Mouse (Mus musculus) left cerebral cortex, postnatal 36 days (tissue): ENCODE results near the gene Pilra. TPM values are rescaled to one million over a fixed set of nuclear protein-coding genes. Genes with fewer than 3 reads are reported as not detected.

Experiments
- DNase-seq, 2 experiments: peaks; one replicate each; pipeline ENCODE4 v3.0.0; 2021 to 2022; ENCODE audit warnings: low spot score in 2 of 2, mixed read lengths in 1 of 2
- intact Hi-C: fragments of 180-260 bp; cut with DNase I; formaldehyde crosslinking; loops from one replicate; pipeline ENCODE4 v1.15.1; 2025
- total RNA-seq, 2 experiments: library from RNA; stranded (reverse); gene quantifications; 2 replicates each; pipeline ENCODE4 v1.2.3; 2021

The Pilra gene
- total RNA-seq, 2 experiments from 2014 or later = 0.20 TPM; not detected in 1

DNA sequence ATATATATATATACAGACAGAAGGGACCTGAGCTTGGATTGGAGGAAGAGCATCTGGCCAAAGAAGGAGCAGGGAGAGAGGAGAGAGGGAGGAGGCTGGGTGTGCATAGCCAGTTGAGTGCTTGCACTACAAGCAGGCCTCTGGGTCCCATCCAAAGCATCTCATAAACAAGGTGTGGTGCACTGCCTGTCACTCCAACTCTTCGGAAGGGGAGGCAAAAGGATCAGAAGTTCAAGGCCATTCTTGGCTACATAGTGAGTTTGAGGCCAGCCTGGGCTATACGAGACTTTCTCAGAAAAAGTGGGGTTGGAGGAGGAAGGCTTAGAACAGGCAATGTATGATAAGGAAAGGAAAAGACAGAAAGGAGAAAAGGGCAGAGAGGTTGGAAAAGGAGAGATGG is 10.1 kb downstream of the Pilra start:
- intact Hi-C loops = no loop called here
- no peak for DNase-seq

DNA sequence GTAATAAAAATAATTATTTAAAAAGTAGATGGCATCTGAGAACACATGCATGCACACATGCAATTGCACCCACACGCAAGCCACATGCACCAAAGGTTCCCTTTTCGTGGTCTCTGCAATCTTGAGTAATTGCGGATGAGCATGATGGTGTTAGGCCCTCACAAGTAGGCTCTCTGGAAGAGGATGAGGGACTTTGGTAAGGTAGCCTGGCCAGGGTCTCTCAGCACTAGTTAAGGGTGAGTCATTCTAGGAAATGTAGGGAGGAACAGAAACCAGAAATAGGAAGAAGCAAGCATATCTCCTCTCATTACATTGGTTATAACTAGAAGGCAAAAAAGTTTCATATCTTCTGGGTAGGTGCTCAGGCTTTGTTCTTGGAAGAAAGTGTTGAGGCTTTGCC is 11.1 kb downstream of the Pilra start:
- intact Hi-C loops = no loop called here
- DNase-seq = no peak

DNA sequence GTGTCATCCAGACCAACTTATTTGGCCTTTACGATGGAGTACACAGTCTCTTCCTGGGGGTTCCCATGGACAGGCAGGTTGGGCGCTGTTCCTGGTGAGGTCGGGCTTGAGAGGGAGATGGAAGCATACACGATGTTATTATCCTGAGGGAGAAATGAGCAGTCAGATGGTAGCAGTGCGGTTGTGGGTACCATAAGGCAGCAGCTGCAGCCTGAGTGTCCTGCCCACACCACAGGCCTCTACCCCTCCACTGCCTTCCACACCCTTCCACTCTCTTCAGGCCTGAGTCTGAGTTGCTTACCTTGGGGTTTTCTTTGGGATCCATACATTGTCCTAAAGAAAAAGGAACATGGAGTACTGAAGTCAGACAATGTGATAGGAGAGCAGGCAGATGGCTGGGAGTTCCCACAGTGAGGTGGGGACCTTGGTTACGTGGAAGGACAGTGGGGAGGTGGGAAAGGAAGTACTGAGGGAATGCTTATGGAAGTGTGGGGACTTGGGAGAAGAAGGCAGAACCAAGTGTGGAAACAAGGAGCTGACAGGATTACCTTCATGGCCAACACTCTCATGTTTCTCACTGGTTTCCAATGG is 12.5 kb downstream of the Pilra start:
- DNase-seq = no peak
- intact Hi-C loops = no loop called here

DNA sequence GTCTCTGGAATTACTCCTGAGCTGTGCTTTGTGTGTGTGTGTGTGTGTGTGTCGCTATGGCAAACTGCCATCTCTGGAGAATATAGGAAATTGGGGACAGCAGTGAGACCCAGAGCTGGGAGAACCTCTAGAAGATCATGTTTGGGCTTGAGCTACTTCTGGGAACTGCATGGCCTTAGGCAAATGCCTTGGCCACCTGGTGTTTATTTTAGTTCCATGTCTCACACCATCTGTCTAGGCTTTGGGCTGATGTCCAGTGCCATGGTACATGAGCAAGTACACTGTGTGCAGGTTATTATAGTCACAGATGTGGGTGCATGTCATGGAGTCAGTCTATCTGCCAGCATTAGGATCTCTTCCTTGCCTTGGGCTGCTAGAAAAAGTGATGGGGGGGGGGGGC is 13.5 kb downstream of the Pilra start:
- intact Hi-C loops = no loop called here
- DNase-seq = no peak

DNA sequence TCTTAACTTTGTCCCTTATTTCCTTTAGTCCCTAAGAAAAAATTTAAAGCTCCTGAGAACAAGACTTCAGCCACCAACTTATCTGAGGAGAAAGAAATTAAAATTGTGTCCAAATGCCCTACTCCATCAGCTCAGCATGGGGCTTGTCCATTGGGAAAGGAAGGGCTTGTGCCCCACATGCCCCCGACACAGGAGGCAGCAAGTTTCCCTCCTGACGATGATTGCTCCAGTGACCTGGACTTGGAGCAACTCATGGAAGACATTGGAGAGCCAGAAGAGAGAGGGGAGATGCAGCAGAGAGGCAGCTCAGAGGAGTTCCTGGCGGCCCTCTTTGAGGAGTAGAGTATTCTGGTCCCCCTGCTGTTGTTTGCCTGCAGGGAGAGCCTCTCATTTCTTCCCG is 14.0 kb downstream of the Pilra start:
- intact Hi-C loops = no loop called here
- DNase-seq = no peak

DNA sequence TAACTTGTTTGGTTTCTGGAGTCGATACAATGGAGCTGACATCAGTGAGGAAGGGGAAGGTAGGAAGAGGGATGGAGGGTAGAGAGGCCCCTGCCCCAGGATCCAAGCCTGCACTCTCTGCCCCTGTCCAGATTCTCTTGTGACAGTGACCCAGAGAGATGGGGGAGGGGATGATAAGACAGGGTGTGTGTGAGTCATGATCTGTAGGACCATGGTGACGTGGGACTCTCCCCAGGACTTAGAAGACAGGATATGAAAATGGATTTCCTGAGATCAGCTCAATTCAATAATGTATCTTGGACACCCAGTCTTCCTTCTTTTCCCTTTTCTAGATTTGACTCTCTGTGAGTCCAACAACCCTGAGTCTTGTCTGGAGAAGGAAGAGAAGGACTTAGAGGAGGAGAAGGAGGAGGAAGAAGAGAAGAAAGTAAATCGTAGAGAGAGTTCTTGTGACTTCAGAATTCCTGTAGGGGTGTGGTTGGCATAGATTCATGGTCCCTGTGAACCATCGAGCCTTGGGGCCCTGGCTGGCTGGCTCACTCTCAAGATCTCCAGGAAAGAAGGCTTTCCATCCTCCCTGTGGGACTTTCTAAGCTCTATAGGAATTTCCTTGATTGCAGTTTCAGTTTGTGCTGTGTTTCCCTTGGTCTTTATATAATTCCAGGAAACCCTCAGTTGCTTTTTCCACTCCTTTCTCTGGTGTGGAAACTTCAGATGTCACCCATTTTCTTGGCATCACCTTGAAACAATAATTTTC is 18.4 kb downstream of the Pilra start:
- DNase-seq = no peak
- intact Hi-C loops = no loop called here

DNA sequence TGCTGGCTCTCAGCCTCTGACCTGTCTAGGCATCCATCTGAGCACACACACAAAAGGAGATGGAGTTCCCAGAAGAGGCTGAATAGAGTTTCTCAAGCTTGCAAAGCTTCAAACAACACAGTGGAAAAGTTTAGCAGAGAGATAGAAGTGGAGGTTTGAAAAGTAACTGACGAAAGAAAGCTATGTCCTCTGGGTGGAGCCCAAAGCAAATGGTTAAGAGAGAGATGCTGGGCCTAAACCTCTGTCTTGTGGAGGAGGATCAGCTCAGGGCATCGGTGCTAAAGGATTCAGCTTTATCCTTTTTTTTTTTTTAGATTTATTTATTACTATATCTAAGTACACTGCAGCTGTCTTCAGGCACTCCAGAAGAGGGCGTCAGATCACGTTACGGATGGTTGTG is 27.8 kb downstream of the Pilra start:
- DNase-seq = no peak
- intact Hi-C loops = no loop called here

DNA sequence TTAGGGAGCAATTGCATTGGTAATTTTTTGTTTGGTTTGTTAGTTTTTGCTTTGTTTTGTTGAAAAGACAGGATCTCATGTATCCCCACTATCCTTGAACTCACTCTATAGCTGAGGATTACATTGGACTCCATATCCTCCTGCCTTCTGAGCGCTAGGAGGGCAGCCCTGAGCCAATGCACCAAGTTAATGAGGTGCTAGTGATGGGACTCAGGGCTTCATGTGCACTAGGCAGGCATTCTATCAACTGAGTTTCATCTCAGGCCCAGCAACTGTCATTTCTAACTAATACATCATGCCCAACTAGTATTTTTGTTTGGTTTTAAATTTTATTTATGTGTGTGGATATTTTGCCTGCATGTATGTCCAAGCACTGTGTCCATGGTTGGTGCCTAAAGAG is 29.9 kb downstream of the Pilra start:
- no peak for DNase-seq
- intact Hi-C loops = no loop called here

DNA sequence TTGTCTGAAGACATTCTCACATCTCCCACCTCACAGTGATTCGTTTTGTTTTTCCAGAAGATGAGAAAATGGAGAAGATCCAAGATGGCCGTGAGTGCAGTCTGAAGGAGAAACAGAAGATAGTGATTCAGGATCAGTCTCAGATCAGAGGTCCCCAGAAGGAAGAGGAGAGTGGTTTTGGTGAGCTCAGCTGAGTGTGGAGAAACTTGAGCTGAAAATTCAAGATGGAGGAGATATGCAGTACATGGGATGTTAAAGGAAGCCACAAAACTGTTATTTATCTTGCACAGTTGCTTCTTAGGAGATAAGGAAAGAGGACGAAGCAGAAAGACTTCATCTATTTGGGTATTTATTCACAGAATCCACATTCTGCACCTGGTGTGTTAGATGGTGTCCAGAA is 35.2 kb downstream of the Pilra start:
- intact Hi-C loops = no loop called here

DNA sequence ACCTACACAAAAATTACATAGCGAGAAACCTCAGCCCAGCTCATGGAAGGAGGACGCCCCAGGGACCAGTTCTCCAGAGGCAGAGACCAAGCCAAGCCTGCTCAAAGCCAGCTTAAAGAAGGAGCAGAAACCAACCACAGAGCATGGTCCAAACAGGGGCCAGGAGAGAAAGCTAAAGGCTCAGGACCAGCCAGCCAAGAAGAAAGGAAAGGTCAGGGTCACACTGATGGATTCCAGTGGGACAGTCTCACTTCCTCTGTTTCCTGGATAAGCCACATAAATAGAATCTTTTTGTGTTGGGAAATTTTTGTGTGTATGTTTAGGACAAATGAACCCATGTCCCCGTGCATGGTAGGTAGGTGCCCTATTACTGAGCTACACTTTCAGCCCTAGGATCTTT is 39.5 kb downstream of the Pilra start:
- no peak for DNase-seq
- intact Hi-C loops = loop anchor here (10.0 kb wide), 1 partner anchor 318 kb away; the partner anchor contains the start of gene Zscan21

More for the DNA sequence above, 35.2 kb downstream of the Pilra start:
- no peak for DNase-seq

DNA sequence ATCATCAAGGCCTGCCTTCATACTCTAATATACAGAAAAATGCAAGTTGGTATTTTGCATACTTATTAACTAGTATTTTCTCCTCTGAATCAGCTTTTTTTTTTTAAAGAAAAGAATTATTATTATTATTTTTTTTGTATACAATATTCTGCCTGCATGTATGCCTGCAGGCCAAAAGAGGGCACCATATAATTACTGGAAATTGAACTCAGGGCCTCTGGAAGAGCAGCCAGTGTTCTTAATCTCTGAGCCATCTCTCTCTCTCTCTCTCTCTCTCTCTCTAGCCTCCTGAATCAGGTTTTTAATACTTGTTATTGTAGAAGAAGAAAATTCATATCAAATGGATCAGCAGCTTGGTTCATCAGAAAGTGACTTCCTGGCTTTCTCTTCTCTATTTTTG is 44.5 kb downstream of the Pilra start:
- DNase-seq = no peak
- intact Hi-C loops = loop anchor here (10.0 kb wide), 1 partner anchor 323 kb away; the partner anchor contains the start of gene Zscan21

DNA sequence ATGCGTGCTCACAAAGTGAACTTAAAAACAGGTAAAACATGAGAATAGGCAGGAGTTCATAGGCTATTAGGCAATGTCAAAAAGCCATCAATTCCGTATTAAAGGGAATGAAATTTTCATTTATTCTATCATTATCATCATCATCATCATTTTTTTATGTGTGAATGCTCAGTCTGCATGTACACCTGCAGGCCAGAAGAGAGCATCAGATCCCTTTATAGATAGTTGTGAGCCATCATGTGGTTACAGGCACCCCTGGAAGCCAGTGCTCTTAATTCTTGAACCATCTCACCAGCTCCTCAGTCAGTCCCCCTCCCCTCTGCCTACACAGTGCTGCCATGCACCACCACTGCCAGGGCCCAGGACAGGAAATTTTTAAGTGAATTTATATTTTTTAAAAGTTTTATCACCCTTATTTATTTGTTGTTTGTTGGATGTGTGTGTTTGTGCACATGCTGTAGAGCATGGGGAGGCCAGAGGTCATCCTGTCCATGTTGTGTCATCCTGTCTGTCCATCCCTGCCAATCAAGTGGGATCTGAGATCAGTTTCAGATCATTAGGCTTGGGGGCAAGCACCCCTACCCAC is 47.0 kb downstream of the Pilra start:
- intact Hi-C loops = loop anchor here (2.0 kb wide), 1 partner anchor 90 kb away; no protein-coding TSS in a partner anchor
- DNase-seq = no peak

DNA sequence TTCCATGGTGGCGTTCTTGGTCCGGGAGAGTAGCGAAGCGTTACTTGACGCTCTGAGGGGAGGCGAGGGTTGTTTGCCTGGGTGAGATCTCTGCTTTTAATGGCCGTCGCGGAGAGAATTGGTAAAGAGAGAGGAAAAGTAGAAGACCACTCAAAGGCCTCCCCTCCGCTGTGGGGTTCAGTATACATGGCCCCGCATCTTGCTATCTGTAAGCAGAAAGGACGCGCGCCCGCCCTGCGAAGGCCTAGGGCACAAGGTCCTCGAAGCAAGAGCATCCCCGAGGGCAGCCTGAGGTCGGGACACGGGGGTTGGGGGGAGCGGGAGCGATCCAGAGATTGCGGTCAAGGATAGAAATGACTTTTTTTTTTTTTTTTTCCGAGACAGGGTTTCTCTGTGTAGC is 47.9 kb downstream of the Pilra start:
- no peak for DNase-seq
- intact Hi-C loops = loop anchor here (2.0 kb wide), 1 partner anchor 91 kb away; no protein-coding TSS in a partner anchor

DNA sequence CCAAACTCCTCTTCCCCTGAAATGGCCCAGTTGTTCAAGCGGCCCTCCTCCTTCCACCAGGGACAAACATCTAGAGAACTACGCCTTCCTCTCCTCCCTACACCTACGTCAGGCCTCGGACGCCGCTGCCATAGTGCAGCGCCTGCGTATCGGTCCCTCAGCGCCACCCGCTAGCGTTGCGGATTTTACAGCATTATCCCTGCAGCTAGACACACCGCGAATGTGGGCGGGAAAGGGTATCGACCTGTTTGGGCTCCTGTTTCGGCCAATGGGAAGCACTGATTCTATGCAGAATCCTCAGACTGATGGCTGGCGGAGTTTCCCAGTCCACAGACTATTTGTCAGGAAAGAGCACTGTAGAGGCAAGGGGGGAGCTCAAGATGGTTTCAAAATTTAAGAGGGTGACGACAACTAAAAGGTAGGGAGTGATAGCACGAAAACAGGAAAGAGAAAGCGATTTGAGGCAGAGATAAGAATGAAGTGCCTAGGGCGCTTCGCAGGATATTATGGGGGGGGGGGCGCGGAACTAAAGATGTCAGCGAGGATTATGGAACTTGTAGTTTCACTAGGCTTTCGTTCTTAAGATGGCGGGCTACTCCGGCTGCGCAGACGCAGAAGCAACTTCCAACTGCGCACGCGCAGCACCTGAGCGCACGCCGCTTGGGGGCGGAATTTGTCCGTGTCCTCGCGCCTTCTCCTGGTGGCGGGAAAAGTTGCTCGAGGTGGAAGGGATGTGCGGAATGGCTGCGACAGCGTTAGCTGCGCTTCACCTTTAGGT is 48.7 kb downstream of the Pilra start, which contains the start of the genes Mepce and Zcwpw1:
Gene Mepce (minus strand): TSS at position 505 of the 778 bp plus-strand sequence.
Gene Zcwpw1 (plus strand): TSS at position 648 of the 778 bp plus-strand sequence.
- intact Hi-C loops = loop anchor here (1.0 kb wide), 2 partner anchors 186 to 374 kb away; partner anchors contain the start of genes Cops6 and Mospd3

DNA sequence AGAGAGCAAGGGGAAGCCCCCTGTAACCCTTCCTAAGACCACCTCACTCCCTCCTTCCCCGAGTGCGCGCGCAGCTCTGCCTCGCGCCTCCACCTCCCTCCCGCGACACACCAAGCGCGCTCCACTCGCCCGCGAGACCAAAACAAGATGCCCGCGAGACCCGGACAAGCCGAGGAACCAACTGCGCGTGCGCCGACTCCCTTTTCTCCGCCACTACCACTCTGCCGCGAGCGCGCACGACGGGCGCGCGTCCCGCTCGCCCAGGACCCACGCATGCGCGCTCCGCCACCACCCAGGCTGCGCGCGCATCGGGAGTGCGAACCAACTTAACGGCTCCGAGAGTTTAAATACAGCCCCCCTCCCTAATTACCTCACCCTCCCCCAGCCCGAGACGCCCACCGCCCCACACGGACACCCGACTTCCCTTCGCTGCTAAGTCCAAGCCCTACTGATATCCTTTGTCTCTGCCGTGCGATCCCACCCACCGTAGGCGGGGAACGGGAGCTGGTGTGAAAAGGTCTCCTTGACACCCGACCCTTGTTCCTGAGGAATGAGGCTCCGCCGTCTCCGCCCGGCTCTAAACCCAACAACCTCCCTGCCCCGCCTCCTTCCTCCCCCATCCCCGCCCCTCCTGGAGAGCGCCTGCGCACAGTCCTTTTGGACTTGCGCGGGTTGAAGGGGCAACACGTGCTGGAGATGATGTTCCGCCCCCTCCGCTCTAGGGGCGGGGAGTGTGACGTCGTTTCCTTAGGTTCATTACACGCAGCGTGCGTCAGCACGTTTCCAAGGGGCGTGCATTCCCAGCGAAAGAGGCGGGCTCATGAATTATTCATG is 49.8 kb downstream of the Pilra start:
- peak; percentile 99 for DNase-seq
- intact Hi-C loops = no loop called here

More for the DNA sequence above, 48.7 kb downstream of the Pilra start, which contains the start of the genes Mepce and Zcwpw1:
- DNase-seq = peak; percentile 95 to 96

DNA sequence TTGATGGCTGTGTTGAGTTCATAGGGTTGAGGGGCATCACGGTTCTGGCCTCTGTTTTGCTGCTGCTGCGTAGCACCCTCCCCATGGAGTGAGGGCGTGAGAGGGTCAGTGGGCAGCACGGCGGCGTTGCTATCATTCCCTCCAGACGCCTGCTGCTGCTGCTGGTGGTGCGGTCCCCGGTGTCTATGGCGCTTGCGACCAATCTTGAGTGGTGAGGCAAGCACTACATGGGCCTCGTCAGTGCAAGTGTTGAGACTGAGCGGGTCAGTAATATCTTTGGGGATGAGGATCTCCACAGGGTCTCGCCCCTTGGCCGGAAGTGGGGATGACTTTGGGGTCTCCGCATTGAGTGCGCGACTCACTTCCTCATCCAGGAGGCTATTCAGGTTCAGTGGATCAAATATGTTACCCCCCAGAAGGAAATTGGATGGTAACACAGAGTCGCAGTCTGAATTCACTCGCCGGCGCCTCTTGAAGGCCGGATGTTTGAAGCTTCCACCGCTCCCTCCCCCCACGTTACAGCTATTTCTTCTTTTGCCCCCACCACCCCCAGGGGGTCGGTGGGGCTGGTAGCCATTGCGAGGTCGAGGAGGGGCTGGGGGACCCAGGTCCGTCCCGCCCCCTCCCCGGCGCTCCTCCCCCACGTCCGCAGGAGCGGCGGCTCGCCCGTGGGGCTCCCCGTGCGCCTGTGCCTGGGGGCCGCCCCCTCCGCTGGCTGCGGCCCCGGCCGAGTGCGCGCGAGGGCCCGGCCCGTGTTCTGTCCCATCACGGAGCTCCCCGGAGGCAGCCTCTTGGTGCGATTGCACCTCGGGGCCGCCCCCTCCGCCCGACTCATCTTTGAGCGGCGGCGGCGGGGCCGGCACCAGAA is 50.7 kb downstream of the Pilra start:
- intact Hi-C loops = no loop called here
- DNase-seq = peak; percentile 25 to 41

DNA sequence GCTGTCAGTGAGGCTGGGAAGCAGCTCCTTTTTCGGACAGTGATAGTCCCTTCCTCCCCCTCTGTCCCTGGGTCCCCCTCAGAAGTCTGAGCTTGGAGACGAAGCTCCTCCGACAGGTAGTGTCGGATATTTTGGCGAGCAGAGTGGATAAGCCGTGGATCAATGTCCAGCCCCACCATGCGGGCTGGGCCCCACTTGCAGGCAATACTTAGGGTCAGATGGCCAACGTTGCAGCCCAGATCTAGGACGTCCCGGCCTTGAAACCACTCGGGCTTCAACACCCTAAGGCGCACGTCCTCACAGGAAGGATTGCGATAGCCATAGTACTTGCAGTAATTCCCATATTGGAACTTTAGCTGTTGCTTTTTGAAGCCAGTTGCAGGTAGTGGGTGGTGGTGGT is 51.5 kb downstream of the Pilra start:
- intact Hi-C loops = no loop called here
- no peak for DNase-seq
